In the genomic region with DNA sequence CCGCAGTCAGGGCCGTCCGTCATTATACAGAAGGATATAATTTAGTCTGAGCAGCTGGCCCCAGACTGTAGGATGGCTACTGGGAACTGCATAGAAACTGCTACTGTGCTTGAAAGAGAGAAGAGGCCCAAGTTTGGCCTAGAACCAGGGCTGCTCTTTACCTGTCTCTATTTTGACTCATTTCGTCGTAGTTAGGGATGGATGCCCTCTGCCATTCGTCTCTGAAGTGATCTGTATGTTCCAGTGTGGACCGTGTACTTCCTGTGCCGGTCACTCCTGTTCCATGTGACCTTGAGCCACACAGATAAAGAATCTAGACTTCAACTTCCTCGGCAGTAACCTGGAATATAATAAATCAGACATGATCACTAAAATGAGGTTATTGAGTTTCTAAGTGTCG, we compare ENCODE assay signal across 20 mouse cellular contexts. TPM values are rescaled to one million over a fixed set of nuclear protein-coding genes. Genes with fewer than 3 reads are reported as not detected.
DNase-seq lines count a peak whose midpoint lies in the region; ATAC-seq and TF ChIP-seq lines count a peak whose summit lies in the region.
"Had no signal": no experiment of that assay in that cellular context is flagged by ENCODE, and none has a peak within 500 bp of the region (broad histone marks: within the 10 kb centered on the region; RNA-seq: fewer than 3 reads in every experiment).

No protein-coding gene starts in this region.

- no peak overlapping the region for H3K27ac ChIP-seq in forebrain, embryonic 15.5 days (replicated peaks)
- H3K27ac ChIP-seq in forebrain, embryonic 12.5 days, result no peak overlapping the region
- peak overlapping the region; percentile 32; the same call in 1 of the 2 replicates for H3K27ac ChIP-seq in heart, embryonic 13.5 days (replicated peaks)
- peak overlapping the region; percentile 43; the same call in 1 of the 2 replicates for H3K27ac ChIP-seq in kidney, embryonic 16.5 days (ENCODE audit: low read length)
- H3K27ac ChIP-seq in kidney, embryonic 15.5 days, result no peak overlapping the region
- H3K27ac ChIP-seq: hindbrain, embryonic 12.5 days; limb, embryonic 12.5 days; liver, embryonic 14.5 days; lung, embryonic 15.5 days; stomach, postnatal 0 days had no signal

- no peaks in the 10 kb centered on the region for H3K9me3 ChIP-seq in forebrain, embryonic 15.5 days
- no peaks in the 10 kb centered on the region for H3K9me3 ChIP-seq in forebrain, embryonic 12.5 days
- H3K9me3 ChIP-seq in heart, embryonic 13.5 days, result no peaks in the 10 kb centered on the region
- H3K9me3 ChIP-seq in kidney, embryonic 16.5 days (ENCODE audit: low read length), result no peaks in the 10 kb centered on the region
- H3K9me3 ChIP-seq in kidney, embryonic 15.5 days (replicated peaks), result no peaks in the 10 kb centered on the region
- H3K9me3 ChIP-seq: hindbrain, embryonic 12.5 days; limb, embryonic 12.5 days; lung, embryonic 15.5 days had no signal

- no peak overlapping the region for H3K9ac ChIP-seq in forebrain, embryonic 15.5 days (replicated peaks)
- no peak overlapping the region for H3K9ac ChIP-seq in forebrain, embryonic 12.5 days
- H3K9ac ChIP-seq in heart, embryonic 13.5 days, result 0 out of 2 replicates have a peak overlapping the region, but pooled peaks have one; percentile 26
- no peak overlapping the region for H3K9ac ChIP-seq in kidney, embryonic 16.5 days (replicated peaks; ENCODE audit: low read length)
- no peak overlapping the region for H3K9ac ChIP-seq in kidney, embryonic 15.5 days
- H3K9ac ChIP-seq: hindbrain, embryonic 12.5 days; limb, embryonic 12.5 days; liver, embryonic 14.5 days; lung, embryonic 15.5 days had no signal

- H3K4me1 ChIP-seq in forebrain, embryonic 15.5 days, result no peaks in the 10 kb centered on the region
- peaks cover 16% of the 10 kb centered on the region for H3K4me1 ChIP-seq in forebrain, embryonic 12.5 days
- H3K4me1 ChIP-seq in heart, embryonic 13.5 days, result peaks cover 35% of the 10 kb centered on the region
- H3K4me1 ChIP-seq in kidney, embryonic 16.5 days (ENCODE audit: insufficient read depth, low read length), result peaks cover 8% of the 10 kb centered on the region; the same call in 1 of the 2 replicates
- H3K4me1 ChIP-seq in kidney, embryonic 15.5 days, result peaks cover 14% of the 10 kb centered on the region; the same call in 1 of the 2 replicates
- H3K4me1 ChIP-seq: hindbrain, embryonic 12.5 days; lung, embryonic 15.5 days had no signal

- H3K4me2 ChIP-seq in forebrain, embryonic 15.5 days (replicated peaks), result no peak overlapping the region
- no peak overlapping the region for H3K4me2 ChIP-seq in forebrain, embryonic 12.5 days
- no peak overlapping the region for H3K4me2 ChIP-seq in heart, embryonic 13.5 days
- no peak overlapping the region for H3K4me2 ChIP-seq in kidney, embryonic 16.5 days (replicated peaks; ENCODE audit: low read depth, low read length)
- H3K4me2 ChIP-seq in kidney, embryonic 15.5 days, result no peak overlapping the region
- peak overlapping the region; percentile 65 for H3K4me2 ChIP-seq in myocyte (ENCODE audit: low read depth)
- H3K4me2 ChIP-seq: hindbrain, embryonic 12.5 days; limb, embryonic 12.5 days; lung, embryonic 15.5 days had no signal

- H3K4me3 ChIP-seq in forebrain, embryonic 15.5 days, result no peak overlapping the region
- H3K4me3 ChIP-seq in forebrain, embryonic 12.5 days (replicated peaks), result no peak overlapping the region
- H3K4me3 ChIP-seq in heart, embryonic 13.5 days, result no peak overlapping the region
- H3K4me3 ChIP-seq in kidney, embryonic 16.5 days (ENCODE audit: low read length), result no peak overlapping the region
- no peak overlapping the region for H3K4me3 ChIP-seq in kidney, embryonic 15.5 days (replicated peaks)
- no peak overlapping the region for H3K4me3 ChIP-seq in myocyte
- H3K4me3 ChIP-seq: erythroblast, embryonic 14.5 days; hindbrain, embryonic 12.5 days; limb, embryonic 12.5 days; lung, embryonic 15.5 days had no signal

- no peaks in the 10 kb centered on the region for H3K36me3 ChIP-seq in forebrain, embryonic 15.5 days
- no peaks in the 10 kb centered on the region for H3K36me3 ChIP-seq in forebrain, embryonic 12.5 days (replicated peaks)
- no peaks in the 10 kb centered on the region for H3K36me3 ChIP-seq in heart, embryonic 13.5 days
- H3K36me3 ChIP-seq in kidney, embryonic 16.5 days (ENCODE audit: insufficient read depth, low read length), result no peaks in the 10 kb centered on the region
- no peaks in the 10 kb centered on the region for H3K36me3 ChIP-seq in kidney, embryonic 15.5 days
- H3K36me3 ChIP-seq in myocyte (ENCODE audit: control insufficient read depth, insufficient read depth), result no peaks in the 10 kb centered on the region
- H3K36me3 ChIP-seq: hindbrain, embryonic 12.5 days; limb, embryonic 12.5 days; lung, embryonic 15.5 days had no signal

- 86% methylated on average over 10 of the region's 10 CpGs for WGBS in forebrain, embryonic 15.5 days
- 85% methylated on average over 10 of the region's 10 CpGs for WGBS in forebrain, embryonic 12.5 days
- WGBS in heart, embryonic 13.5 days, result 68% methylated on average over 10 of the region's 10 CpGs
- 58% methylated on average over 10 of the region's 10 CpGs for WGBS in kidney, embryonic 16.5 days
- 55% methylated on average over 10 of the region's 10 CpGs for WGBS in kidney, embryonic 15.5 days

- intact Hi-C loops in heart, postnatal 14 days (cut with DNase I), result loop anchor here (2.0 kb wide), 1 partner anchor 57 kb away; no protein-coding TSS in a partner anchor

- DNase-seq in heart, postnatal 14 days, result no peak
- DNase-seq: cerebellum, adult 2 months; gastrocnemius, postnatal 25 days; kidney, postnatal 25 days; lung, postnatal 4 days had no signal

- TF ChIP-seq POLR2A in myocyte (IDR thresholded peaks at IDR 0.05; ENCODE audit: insufficient read length, low read depth), result no peak

- H3ac ChIP-seq in myocyte (ENCODE audit: control insufficient read depth, insufficient read length), result no peak overlapping the region

- peaks cover 36% of the 10 kb centered on the region for H3K79me2 ChIP-seq in myocyte (ENCODE audit: control insufficient read depth, insufficient read depth)

- ATAC-seq in forebrain, embryonic 15.5 days (replicated peaks), result peak; percentile 33; the same call in 1 of the 2 replicates
- ATAC-seq in forebrain, embryonic 12.5 days (ENCODE audit: low FRiP score), result no peak
- ATAC-seq in heart, embryonic 13.5 days (ENCODE audit: extremely low read depth, insufficient number of reproducible peaks, low FRiP score, low TSS enrichment), result no peak
- no peak for ATAC-seq in kidney, embryonic 16.5 days (ENCODE audit: low FRiP score, low TSS enrichment)
- no peak for ATAC-seq in kidney, embryonic 15.5 days (replicated peaks; ENCODE audit: low FRiP score)
- ATAC-seq: forebrain, embryonic 14.5 days; midbrain, embryonic 16.5 days had no signal

- no peaks in the 10 kb centered on the region for H3K27me3 ChIP-seq in forebrain, embryonic 15.5 days
- H3K27me3 ChIP-seq in forebrain, embryonic 12.5 days, result no peaks in the 10 kb centered on the region
- H3K27me3 ChIP-seq in heart, embryonic 13.5 days (replicated peaks), result no peaks in the 10 kb centered on the region
- H3K27me3 ChIP-seq in kidney, embryonic 16.5 days (ENCODE audit: insufficient read depth, low read length), result no peaks in the 10 kb centered on the region
- H3K27me3 ChIP-seq in kidney, embryonic 15.5 days, result no peaks in the 10 kb centered on the region
- no peaks in the 10 kb centered on the region for H3K27me3 ChIP-seq in myocyte (ENCODE audit: control insufficient read depth, insufficient read depth, insufficient read length)
- H3K27me3 ChIP-seq: CH12.LX; hindbrain, embryonic 12.5 days; limb, embryonic 12.5 days; lung, embryonic 15.5 days had no signal

TF ChIP-seq in myocyte, 11 proteins besides CTCF, POLR2A, EP300 and RAD21:
- TF ChIP-seq E2F4 (IDR thresholded peaks at IDR 0.05; ENCODE audit: insufficient read depth) (no peak), SRF (IDR thresholded peaks at IDR 0.05; ENCODE audit: control insufficient read depth, insufficient read length, low read depth) (no peak), MYOD1 (IDR thresholded peaks at IDR 0.05; ENCODE audit: control insufficient read depth in 1 of 3, insufficient read length in 2 of 3, low read depth in 2 of 3) (no peak), CEBPB (IDR thresholded peaks at IDR 0.05; ENCODE audit: insufficient read depth, poor library complexity, severe bottlenecking) (no peak), POLR2AphosphoS2 (IDR thresholded peaks at IDR 0.05; ENCODE audit: insufficient read length, low read depth) (no peak), REST (IDR thresholded peaks at IDR 0.05; ENCODE audit: insufficient read depth, insufficient read length) (no peak), TCF3 (IDR thresholded peaks at IDR 0.05; ENCODE audit: insufficient read length, low read depth) (no peak), MYOG (IDR thresholded peaks at IDR 0.05; ENCODE audit: control insufficient read depth in 1 of 3, insufficient read depth in 1 of 3, insufficient read length in 2 of 3, low read depth in 2 of 3) (no peak), TCF12 (IDR thresholded peaks at IDR 0.05; ENCODE audit: insufficient read depth, poor library complexity, severe bottlenecking) (no peak)

RNA-seq across cellular contexts. Expression of a gene that starts 26.5 kb away (rescaled TPM):
- 33.5 and 37.7 TPM in 2 replicates for polyA plus RNA-seq in forebrain, embryonic 15.5 days (2015; fragmentation: Nextera tagmentation; extraction: Ambion mirVana)
- polyA plus RNA-seq in forebrain, embryonic 12.5 days (2016; fragmentation: Nextera tagmentation; extraction: Ambion mirVana), result 33.0 and 35.4 TPM in 2 replicates
- 16.4 and 20.9 TPM in 2 replicates for polyA plus RNA-seq in heart, embryonic 13.5 days (2015; fragmentation: Nextera tagmentation; extraction: Ambion mirVana)
- total RNA-seq in heart, postnatal 14 days (2021), result 10 to 100 TPM; 19.5 to 21.1 TPM
- polyA plus RNA-seq in kidney, embryonic 16.5 days (2015; fragmentation: Nextera tagmentation; extraction: Ambion mirVana), result 27.6 and 28.1 TPM in 2 replicates
- 28.6 and 32.8 TPM in 2 replicates for polyA plus RNA-seq in kidney, embryonic 15.5 days (2015; fragmentation: Nextera tagmentation; extraction: Ambion mirVana)
- polyA plus RNA-seq in myocyte (2012; fragmentation: generic; extraction: Trizol), result 102 TPM

Comparison
In these comparisons a context has a peak if more than half of its experiments do, and no peak if none do; other contexts are left out.
1. H3K27ac ChIP-seq: peak in heart, embryonic 13.5 days (single experiment) and kidney, embryonic 16.5 days (single experiment); none in forebrain, embryonic 15.5 days (single experiment), forebrain, embryonic 12.5 days (single experiment) and kidney, embryonic 15.5 days (single experiment).